ENCODE assay signal across 15 mouse cellular contexts in the genomic region with DNA sequence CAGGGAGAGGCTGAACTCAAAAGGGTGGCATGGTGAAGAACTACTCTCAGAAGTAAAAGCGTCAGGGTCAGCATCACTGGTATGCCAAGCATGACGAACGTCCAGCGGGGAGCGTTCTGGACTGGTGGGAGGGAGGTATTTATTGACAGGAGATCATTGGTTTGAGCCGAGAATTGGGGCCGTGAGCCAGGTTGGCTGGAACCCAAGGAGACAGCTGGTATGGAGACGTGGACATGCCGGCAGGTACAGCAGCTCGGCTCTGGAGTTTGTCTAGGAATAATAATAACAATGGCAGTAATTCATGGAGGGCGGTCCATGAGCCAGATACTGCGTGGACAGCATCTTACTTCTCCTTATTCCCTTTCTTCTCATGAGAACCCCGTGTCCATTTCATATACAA.
DNase-seq lines count a peak whose midpoint lies in the region; ATAC-seq and TF ChIP-seq lines count a peak whose summit lies in the region.
"Had no signal": no experiment of that assay in that cellular context is flagged by ENCODE, and none has a peak within 500 bp of the region (broad histone marks: within the 10 kb centered on the region; RNA-seq: fewer than 3 reads in every experiment).

No protein-coding gene starts in this region.

- no peak overlapping the region for H3K9ac ChIP-seq in hindbrain, embryonic 14.5 days
- H3K9ac ChIP-seq in hindbrain, embryonic 13.5 days, result no peak overlapping the region
- no peak overlapping the region for H3K9ac ChIP-seq in midbrain, postnatal 0 days (replicated peaks; ENCODE audit: low read length, poor library complexity, severe bottlenecking)
- no peak overlapping the region for H3K9ac ChIP-seq in midbrain, embryonic 15.5 days
- no peak overlapping the region for H3K9ac ChIP-seq in stomach, postnatal 0 days (ENCODE audit: low read length)
- H3K9ac ChIP-seq: forebrain, embryonic 12.5 days; lung, embryonic 14.5 days; neural tube, embryonic 12.5 days had no signal

- no peak for TF ChIP-seq CTCF in midbrain, postnatal 0 days (IDR thresholded peaks at IDR 0.05)
- TF ChIP-seq CTCF in stomach, postnatal 0 days (IDR thresholded peaks at IDR 0.05; ENCODE audit: low read depth), result no peak

- no peaks in the 10 kb centered on the region for H3K27me3 ChIP-seq in hindbrain, embryonic 14.5 days (ENCODE audit: control insufficient read depth, insufficient read depth, low read length)
- no peaks in the 10 kb centered on the region for H3K27me3 ChIP-seq in hindbrain, embryonic 13.5 days
- H3K27me3 ChIP-seq in midbrain, postnatal 0 days (ENCODE audit: insufficient read depth, low read length), result no peaks in the 10 kb centered on the region
- H3K27me3 ChIP-seq in midbrain, embryonic 15.5 days (replicated peaks), result no peaks in the 10 kb centered on the region
- no peaks in the 10 kb centered on the region for H3K27me3 ChIP-seq in stomach, postnatal 0 days (ENCODE audit: control insufficient read depth, insufficient read depth, low read length)
- H3K27me3 ChIP-seq: neural tube, embryonic 12.5 days had no signal

- H3K4me2 ChIP-seq in hindbrain, embryonic 14.5 days (replicated peaks), result no peak overlapping the region
- H3K4me2 ChIP-seq in hindbrain, embryonic 13.5 days, result no peak overlapping the region
- H3K4me2 ChIP-seq in midbrain, postnatal 0 days (ENCODE audit: low read depth, low read length, poor library complexity, severe bottlenecking), result no peak overlapping the region
- no peak overlapping the region for H3K4me2 ChIP-seq in midbrain, embryonic 15.5 days
- H3K4me2 ChIP-seq in stomach, postnatal 0 days (replicated peaks; ENCODE audit: low read depth), result no peak overlapping the region
- H3K4me2 ChIP-seq: forebrain, embryonic 12.5 days; lung, embryonic 14.5 days; neural tube, embryonic 12.5 days had no signal

- H3K9me3 ChIP-seq in hindbrain, embryonic 14.5 days (ENCODE audit: control insufficient read depth, low read length), result no peaks in the 10 kb centered on the region
- H3K9me3 ChIP-seq in hindbrain, embryonic 13.5 days, result no peaks in the 10 kb centered on the region
- no peaks in the 10 kb centered on the region for H3K9me3 ChIP-seq in midbrain, postnatal 0 days (ENCODE audit: low read length)
- no peaks in the 10 kb centered on the region for H3K9me3 ChIP-seq in midbrain, embryonic 15.5 days
- H3K9me3 ChIP-seq in stomach, postnatal 0 days (ENCODE audit: control insufficient read depth, low read length), result no peaks in the 10 kb centered on the region
- H3K9me3 ChIP-seq: forebrain, embryonic 12.5 days; neural tube, embryonic 12.5 days had no signal

- no peak for DNase-seq in hindbrain, embryonic 14.5 days (ENCODE audit: low spot score)
- DNase-seq in midbrain, postnatal 0 days (ENCODE audit: low spot score), result peak; percentile 53
- peak; percentile 32 to 73 for DNase-seq in cerebellum, postnatal 4 days (ENCODE audit: low spot score in 2 of 2)
- DNase-seq in layer of hippocampus, postnatal 25 days (ENCODE audit: extremely low spot score in 1 of 2, low spot score in 1 of 2), result no peak
- no peak for DNase-seq in stomach, postnatal 0 days (ENCODE audit: low spot score)
- no peak for DNase-seq in thymus, postnatal 4 days
- DNase-seq: embryo, embryonic 11 days; heart, adult 18-20 months; liver; lung, embryonic 14.5 days; right cerebral cortex, postnatal 14 days had no signal

- no peak overlapping the region for H3K27ac ChIP-seq in hindbrain, embryonic 14.5 days
- no peak overlapping the region for H3K27ac ChIP-seq in hindbrain, embryonic 13.5 days
- H3K27ac ChIP-seq in midbrain, postnatal 0 days (ENCODE audit: low read depth, low read length), result no peak overlapping the region
- H3K27ac ChIP-seq in midbrain, embryonic 15.5 days, result no peak overlapping the region
- no peak overlapping the region for H3K27ac ChIP-seq in stomach, postnatal 0 days (replicated peaks)
- H3K27ac ChIP-seq: forebrain, embryonic 12.5 days; neural tube, embryonic 12.5 days had no signal

- no peaks in the 10 kb centered on the region for H3K36me3 ChIP-seq in hindbrain, embryonic 14.5 days (replicated peaks; ENCODE audit: control insufficient read depth, insufficient read depth)
- no peaks in the 10 kb centered on the region for H3K36me3 ChIP-seq in hindbrain, embryonic 13.5 days
- no peaks in the 10 kb centered on the region for H3K36me3 ChIP-seq in midbrain, postnatal 0 days (ENCODE audit: insufficient read depth, low read length)
- H3K36me3 ChIP-seq in midbrain, embryonic 15.5 days (replicated peaks), result no peaks in the 10 kb centered on the region
- no peaks in the 10 kb centered on the region for H3K36me3 ChIP-seq in stomach, postnatal 0 days (ENCODE audit: control insufficient read depth, insufficient read depth, low read length)
- H3K36me3 ChIP-seq: forebrain, embryonic 12.5 days; neural tube, embryonic 12.5 days had no signal

- WGBS in hindbrain, embryonic 14.5 days, result 61% methylated on average over 13 of the region's 13 CpGs
- WGBS in hindbrain, embryonic 13.5 days, result 76% methylated on average over 13 of the region's 13 CpGs
- 77% methylated on average over 13 of the region's 13 CpGs for WGBS in midbrain, postnatal 0 days
- 73% methylated on average over 13 of the region's 13 CpGs for WGBS in midbrain, embryonic 15.5 days
- 60% methylated on average over 13 of the region's 13 CpGs for WGBS in stomach, postnatal 0 days

- no peak overlapping the region for H3K4me3 ChIP-seq in hindbrain, embryonic 14.5 days (replicated peaks; ENCODE audit: low read length)
- H3K4me3 ChIP-seq in hindbrain, embryonic 13.5 days, result no peak overlapping the region
- no peak overlapping the region for H3K4me3 ChIP-seq in midbrain, postnatal 0 days (ENCODE audit: low read depth, low read length)
- H3K4me3 ChIP-seq in midbrain, embryonic 15.5 days, result no peak overlapping the region
- no peak overlapping the region for H3K4me3 ChIP-seq in stomach, postnatal 0 days (ENCODE audit: low read depth, low read length)
- H3K4me3 ChIP-seq: forebrain, embryonic 12.5 days; neural tube, embryonic 12.5 days had no signal

- no peaks in the 10 kb centered on the region for H3K4me1 ChIP-seq in hindbrain, embryonic 14.5 days (replicated peaks; ENCODE audit: control insufficient read depth, insufficient read depth, low read length)
- H3K4me1 ChIP-seq in hindbrain, embryonic 13.5 days (replicated peaks), result peaks cover 21% of the 10 kb centered on the region
- H3K4me1 ChIP-seq in midbrain, postnatal 0 days (ENCODE audit: insufficient read depth, low read length), result no peaks in the 10 kb centered on the region
- peaks cover 14% of the 10 kb centered on the region; the same call in 1 of the 2 replicates for H3K4me1 ChIP-seq in midbrain, embryonic 15.5 days
- H3K4me1 ChIP-seq in stomach, postnatal 0 days (replicated peaks; ENCODE audit: control insufficient read depth, insufficient read depth), result no peaks in the 10 kb centered on the region
- H3K4me1 ChIP-seq: neural tube, embryonic 12.5 days had no signal

- TF ChIP-seq EP300 in stomach, postnatal 0 days (optimal IDR thresholded peaks at IDR 0.05), result no peak

- ATAC-seq in hindbrain, embryonic 14.5 days (ENCODE audit: low FRiP score), result 0 out of 2 replicates have a peak, but pooled peaks have one; percentile 41
- ATAC-seq in hindbrain, embryonic 13.5 days (ENCODE audit: low FRiP score), result no peak
- ATAC-seq in midbrain, postnatal 0 days (ENCODE audit: low FRiP score), result no peak
- no peak; the same call in 1 of the 2 replicates for ATAC-seq in midbrain, embryonic 15.5 days (replicated peaks)
- no peak for ATAC-seq in stomach, postnatal 0 days (ENCODE audit: low FRiP score, low TSS enrichment)

Comparison
In these comparisons a context has a peak if more than half of its experiments do, and no peak if none do; other contexts are left out.
1. DNase-seq: peak in midbrain, postnatal 0 days (single experiment) and cerebellum, postnatal 4 days (2 of 2); none in hindbrain, embryonic 14.5 days (single experiment), layer of hippocampus, postnatal 25 days (0 of 2), stomach, postnatal 0 days (single experiment) and thymus, postnatal 4 days (single experiment).